Mouse (Mus musculus) cerebellum, adult 2 months (tissue): ENCODE results near the gene Snd1.

Experiments used
- CTCF ChIP-seq: fragments of 200-500 bp; IDR thresholded peaks from 2 replicates; pipeline ENCODE4 v1.5.1; 2011; ENCODE audit warnings: low read depth, mild to moderate bottlenecking, control low read depth, low read length, moderate library complexity, borderline replicate concordance; ENCODE audit not compliant: insufficient read depth
- POLR2A ChIP-seq: fragments of 200-500 bp; IDR thresholded peaks from 2 replicates; pipeline ENCODE4 v1.6.1; 2011; ENCODE audit warnings: low read length, control low read depth, borderline replicate concordance; ENCODE audit not compliant: insufficient read depth

DNA sequence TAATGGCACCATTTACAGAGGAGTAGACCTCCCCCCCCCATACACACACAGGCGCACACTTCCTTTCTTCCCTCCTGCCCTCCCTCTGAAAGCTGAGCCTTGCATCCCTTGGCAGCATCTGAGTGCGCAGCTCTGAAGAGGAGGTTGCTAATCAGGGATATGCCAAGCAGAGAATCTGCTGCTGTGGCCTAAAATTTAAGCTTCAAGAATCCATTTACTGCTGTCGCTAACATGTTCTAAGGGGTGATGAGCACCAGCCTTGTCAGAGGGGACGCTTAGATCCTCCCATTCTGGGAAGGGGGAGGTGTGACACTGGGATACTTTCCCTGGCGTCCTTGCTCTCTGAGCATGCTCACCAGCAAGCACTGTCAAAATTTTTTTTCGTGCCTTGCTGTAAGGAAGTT, 67.4 kb downstream of the Snd1 start:
- TF ChIP-seq CTCF (no peak), POLR2A (no peak)
